Mouse (Mus musculus): ENCODE results near the gene Zfp692. TPM values are rescaled to one million over a fixed set of nuclear protein-coding genes. Genes with fewer than 3 reads are reported as not detected.
"Not testable (repeated sequence)": the region's sequence is repeated elsewhere in the genome, so short reads cannot be mapped to it uniquely, and the experiment has no call there.

Zfp692 gene
- polyA plus RNA-seq (2012; rRNA removed) = 59.6 and 63.7 TPM in 2 replicates

- peak; percentile 96 to 98 for DNase-seq (ENCODE audit: extremely low spot score in 1 of 2, low spot score in 1 of 2)
These were observed at the start of gene Zfp692 for GRCm38 (mm10) chr11:58306860-58307308. Gene Zfp692, plus strand, starts transcription at chr11:58307069.

DNA sequence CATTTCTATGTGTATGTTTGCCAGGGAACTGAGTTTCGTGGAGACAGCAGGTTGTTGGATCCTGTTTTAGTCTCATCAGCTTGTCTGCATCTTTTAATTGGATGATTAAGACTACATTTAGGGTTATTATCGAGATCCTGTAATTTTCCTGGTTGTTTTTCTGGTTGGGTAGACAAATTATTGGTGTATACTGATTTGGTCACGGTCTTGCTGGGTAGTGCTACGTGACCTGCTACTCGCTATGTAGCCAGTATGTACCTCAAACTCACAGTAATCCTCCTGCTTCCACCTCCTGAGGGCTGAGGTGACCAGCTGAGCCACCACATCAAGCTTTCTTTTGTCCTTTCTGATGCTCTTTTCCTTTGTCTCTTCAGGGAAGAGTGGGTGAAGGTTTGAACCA is 49.1 kb upstream of the Zfp692 start:
- DNase-seq (ENCODE audit: extremely low spot score in 1 of 2, low spot score in 1 of 2) = no peak

- DNase-seq (ENCODE audit: extremely low spot score in 1 of 2, low spot score in 1 of 2) = no peak
These were observed 46.7 kb upstream of the Zfp692 start for GRCm38 (mm10) chr11:58260156-58260555.

GRCm38 (mm10) chr11:58261826-58262225 is 45.0 kb upstream of the Zfp692 start:
- DNase-seq (ENCODE audit: extremely low spot score in 1 of 2, low spot score in 1 of 2) = no peak

GRCm38 (mm10) chr11:58262336-58262735 is 44.5 kb upstream of the Zfp692 start:
- DNase-seq (ENCODE audit: extremely low spot score in 1 of 2, low spot score in 1 of 2) = no peak

GRCm38 (mm10) chr11:58263516-58263915 is 43.4 kb upstream of the Zfp692 start:
- no peak for DNase-seq (ENCODE audit: extremely low spot score in 1 of 2, low spot score in 1 of 2)

DNA sequence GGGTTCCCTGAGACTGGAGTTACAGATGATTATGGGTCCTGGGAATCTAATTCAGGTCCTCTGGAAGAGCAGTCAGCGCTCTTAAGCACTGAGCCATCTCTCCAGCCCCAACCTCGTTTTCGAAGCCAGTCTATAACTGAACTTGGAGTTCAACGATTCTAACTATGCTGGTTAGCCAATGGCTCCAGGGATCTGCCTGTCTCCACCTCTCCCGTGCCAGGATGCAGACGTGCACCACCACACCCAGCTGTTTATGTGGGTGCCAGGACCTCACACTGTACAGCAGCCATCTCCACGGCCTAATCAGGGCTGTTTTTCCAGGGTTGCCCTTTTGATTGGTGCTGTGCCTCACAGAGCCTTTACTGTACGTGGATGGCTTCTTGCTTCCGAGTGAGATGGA is 42.3 kb upstream of the Zfp692 start:
- no peak for DNase-seq (ENCODE audit: extremely low spot score in 1 of 2, low spot score in 1 of 2)

GRCm38 (mm10) chr11:58268285-58268684 is 38.6 kb upstream of the Zfp692 start:
- no peak for DNase-seq (ENCODE audit: extremely low spot score in 1 of 2, low spot score in 1 of 2)

- no peak for DNase-seq (ENCODE audit: extremely low spot score in 1 of 2, low spot score in 1 of 2)
These were observed 32.3 kb upstream of the Zfp692 start, which contains the start of gene 4930438A08Rik for GRCm38 (mm10) chr11:58274572-58274971. Gene 4930438A08Rik, plus strand, starts transcription at chr11:58274799.

DNA sequence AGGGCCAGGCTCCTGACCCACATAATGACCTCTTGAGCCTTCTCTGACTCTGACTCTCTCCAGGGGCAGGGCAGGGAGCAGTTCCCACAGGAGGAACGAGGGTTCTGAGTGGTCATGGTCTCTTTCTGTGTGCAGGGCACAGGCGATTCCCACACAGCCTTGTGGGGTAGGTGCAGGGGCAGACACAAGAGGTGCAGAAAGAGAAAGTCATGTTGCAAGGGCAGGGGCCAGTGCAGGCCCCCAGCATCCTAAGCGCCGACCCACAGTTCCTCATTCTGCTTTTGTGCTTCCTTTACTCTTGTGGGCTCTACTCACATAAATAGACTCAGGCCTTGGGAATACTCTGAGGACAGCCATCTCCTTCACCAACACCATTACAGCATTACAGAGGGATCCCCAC is 31.1 kb upstream of the Zfp692 start:
- no peak for DNase-seq (ENCODE audit: extremely low spot score in 1 of 2, low spot score in 1 of 2)

GRCm38 (mm10) chr11:58281970-58282496 is 24.8 kb upstream of the Zfp692 start:
- DNase-seq (ENCODE audit: extremely low spot score in 1 of 2, low spot score in 1 of 2) = no peak

- no peak for DNase-seq (ENCODE audit: extremely low spot score in 1 of 2, low spot score in 1 of 2)
These were observed 24.4 kb upstream of the Zfp692 start for GRCm38 (mm10) chr11:58282518-58282917.

DNA sequence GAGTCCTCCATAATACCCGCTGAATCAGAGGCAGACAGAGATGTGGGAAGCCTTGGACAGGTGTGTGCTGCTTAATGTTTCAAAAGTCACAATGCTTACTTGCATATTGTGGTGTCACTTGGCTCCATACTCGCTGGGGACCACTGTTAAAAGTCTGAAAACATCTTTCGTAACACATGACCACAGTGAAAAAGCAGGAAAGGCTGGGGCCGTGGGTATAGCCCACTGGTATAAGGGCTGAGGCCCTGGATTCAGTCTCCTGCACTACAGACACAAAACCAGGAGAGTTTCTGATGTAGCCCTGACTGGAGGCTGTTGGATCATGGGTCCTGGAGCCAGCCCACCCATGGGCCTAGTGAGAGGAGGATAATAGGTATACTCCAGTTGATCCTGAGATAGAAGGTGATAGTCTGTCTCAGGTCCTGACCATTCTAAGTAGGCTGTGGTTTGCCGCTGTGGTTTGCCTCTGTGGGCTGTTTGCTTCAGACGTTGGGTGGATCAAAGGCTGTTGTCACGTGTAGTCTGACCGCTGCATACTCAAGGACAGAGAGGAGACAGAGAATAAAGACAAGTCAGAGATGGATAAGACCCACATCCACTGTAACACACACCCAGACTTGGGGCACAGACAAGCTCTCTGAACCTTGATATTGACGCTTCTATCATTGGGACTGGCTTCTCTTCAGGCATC is 16.7 kb upstream of the Zfp692 start:
- no peak for DNase-seq (ENCODE audit: extremely low spot score in 1 of 2, low spot score in 1 of 2)

GRCm38 (mm10) chr11:58290812-58291211 is 16.1 kb upstream of the Zfp692 start:
- no peak for DNase-seq (ENCODE audit: extremely low spot score in 1 of 2, low spot score in 1 of 2)

DNA sequence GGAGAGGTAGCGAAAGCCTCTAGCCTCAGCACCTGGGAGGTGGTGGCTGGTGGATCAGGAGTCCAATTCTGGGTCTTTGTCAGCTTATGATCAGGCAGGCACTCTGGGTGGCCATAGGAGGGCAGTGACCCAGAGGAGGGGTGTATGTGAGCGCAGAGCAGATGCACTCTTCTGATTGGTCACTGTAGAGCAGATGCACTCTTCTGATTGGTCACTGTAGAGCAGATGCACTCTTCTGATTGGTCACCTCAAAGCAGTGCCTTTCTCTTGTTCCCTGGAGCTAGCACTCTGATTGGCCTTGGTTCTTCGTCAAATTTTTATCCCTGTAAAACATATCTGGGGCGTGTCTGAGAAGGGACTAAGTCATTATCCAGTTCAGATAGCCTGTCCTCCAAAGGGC is 14.1 kb upstream of the Zfp692 start:
- DNase-seq (ENCODE audit: extremely low spot score in 1 of 2, low spot score in 1 of 2) = no peak

DNA sequence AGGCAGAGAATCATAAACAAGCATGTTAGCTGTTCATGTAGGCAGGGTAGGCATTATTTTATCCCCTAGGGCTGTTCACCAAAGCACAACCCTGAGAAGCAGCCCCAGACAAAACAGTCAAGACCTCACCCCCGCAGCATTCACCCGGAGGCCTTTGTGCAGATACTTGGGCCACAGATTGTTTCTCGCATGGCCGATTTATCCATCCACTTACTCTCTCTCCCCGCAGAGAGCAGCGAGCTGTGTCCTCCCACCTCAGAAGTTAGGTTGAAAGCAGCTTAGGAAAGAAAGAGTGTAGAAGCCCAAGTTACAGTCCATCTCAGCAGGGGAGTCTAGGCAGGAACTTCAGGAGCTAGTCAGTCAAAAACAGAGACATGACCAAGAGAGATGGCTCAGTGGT is 9.5 kb upstream of the Zfp692 start:
- DNase-seq (ENCODE audit: extremely low spot score in 1 of 2, low spot score in 1 of 2) = no peak

GRCm38 (mm10) chr11:58301057-58301456 is 5.8 kb upstream of the Zfp692 start:
- DNase-seq (ENCODE audit: extremely low spot score in 1 of 2, low spot score in 1 of 2) = peak in 1 of 2 experiments; percentile 92

DNA sequence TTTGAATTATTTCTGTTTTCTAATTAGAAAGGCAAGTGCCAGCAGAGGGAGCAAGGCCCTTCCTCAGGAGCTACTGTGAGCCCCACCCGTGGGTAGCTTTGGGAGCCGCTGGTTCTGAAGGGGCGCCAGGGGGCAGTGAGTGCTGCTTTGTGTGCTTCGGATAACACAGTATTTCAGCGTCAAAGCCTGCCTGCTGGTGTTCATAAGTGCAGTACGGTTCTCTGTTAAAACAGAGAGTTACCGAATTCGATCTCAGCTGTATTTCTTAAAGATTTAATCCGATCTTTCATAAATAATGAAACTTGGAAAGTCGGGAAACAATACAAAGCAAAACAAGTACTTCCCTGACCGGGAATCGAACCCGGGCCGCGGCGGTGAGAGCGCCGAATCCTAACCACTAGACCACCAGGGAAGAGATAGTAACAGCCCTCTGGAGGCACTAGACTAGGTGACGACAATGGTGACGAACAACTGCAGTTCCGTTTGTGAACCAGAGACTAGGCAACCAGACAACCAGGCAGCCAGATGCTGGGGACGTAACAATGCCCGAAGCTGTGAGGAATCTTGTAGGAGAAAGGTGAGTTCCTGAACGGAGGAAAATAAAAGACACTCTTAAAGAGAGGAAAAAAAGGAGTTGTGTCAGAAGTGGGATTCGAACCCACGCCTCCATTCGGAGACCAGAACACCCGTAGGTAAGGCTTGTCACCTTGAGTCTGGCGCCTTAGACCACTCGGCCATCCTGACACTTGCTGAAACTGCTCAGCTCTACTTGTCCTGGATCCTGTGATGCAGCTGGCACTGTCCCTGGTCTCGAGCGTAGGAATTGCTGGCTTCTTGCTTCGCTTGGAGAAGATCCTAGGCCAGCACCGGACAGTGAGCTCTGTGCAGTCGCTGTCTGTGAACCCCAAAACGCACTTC is 4.8 kb upstream of the Zfp692 start:
- peak; percentile 94 to 100 for DNase-seq (ENCODE audit: extremely low spot score in 1 of 2, low spot score in 1 of 2)

- no peak for DNase-seq (ENCODE audit: extremely low spot score in 1 of 2, low spot score in 1 of 2)
These were observed 4.0 kb upstream of the Zfp692 start for GRCm38 (mm10) chr11:58302774-58303445.

DNA sequence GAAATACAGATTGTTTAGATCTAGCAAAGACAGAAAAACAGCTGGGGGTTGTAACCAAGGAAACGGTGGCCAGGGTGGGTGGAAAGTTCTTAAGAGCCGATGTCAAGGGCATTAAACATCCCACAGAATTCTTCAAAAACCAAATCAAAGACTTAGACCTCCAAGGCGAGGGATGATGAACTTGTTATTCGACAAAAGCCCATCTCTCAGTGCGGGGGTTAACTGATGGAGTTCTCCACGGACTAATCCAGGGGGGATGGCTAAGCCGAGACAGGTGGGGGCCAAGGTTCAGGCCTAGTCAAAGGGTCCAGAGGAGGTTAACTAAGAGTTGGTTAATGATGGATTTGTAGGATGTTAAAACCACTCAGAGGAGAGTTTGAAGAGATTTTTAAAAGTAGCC is 3.3 kb upstream of the Zfp692 start:
- DNase-seq (ENCODE audit: extremely low spot score in 1 of 2, low spot score in 1 of 2) = no peak

DNA sequence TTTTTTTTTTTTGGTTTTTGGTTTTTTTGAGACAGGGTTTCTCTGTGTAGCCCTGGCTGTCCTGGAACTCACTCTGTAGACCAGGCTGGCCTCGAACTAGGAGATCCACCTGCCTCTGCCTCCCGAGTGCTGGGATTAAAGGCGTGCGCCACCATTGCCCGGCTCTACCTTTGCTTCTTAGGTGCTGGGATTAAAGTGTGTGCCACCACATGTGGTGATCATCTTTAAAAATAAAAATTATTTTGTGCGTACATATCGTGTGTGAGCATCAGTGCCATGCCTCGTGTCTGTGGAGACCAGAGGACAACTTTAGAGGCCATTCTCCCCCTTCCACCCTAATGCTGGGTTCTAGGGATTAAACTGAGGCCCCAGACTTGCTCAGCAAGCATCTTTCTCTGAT is 1.6 kb upstream of the Zfp692 start:
- DNase-seq (ENCODE audit: extremely low spot score in 1 of 2, low spot score in 1 of 2) = not testable (repeated sequence)

Data from frontal cortex, adult 2 months (tissue).